Mouse (Mus musculus): ENCODE data around the gene Nme6.

The Nme6 gene

GRCm38 (mm10) chr9:109870983-109871572 is 38.5 kb downstream of the Nme6 start:
- no peak for DNase-seq (ENCODE audit: low read depth, low spot score)

GRCm38 (mm10) chr9:109874797-109875691 is 42.5 kb downstream of the Nme6 start, which contains the start of gene Cdc25a:
TSS of gene Cdc25a (plus strand) at chr9:109875579.
- peak; percentile 100 for DNase-seq (ENCODE audit: low read depth, low spot score)

- peak; percentile 53 for DNase-seq (ENCODE audit: low read depth, low spot score)
These were observed 43.4 kb downstream of the Nme6 start for GRCm38 (mm10) chr9:109875695-109876601.

- DNase-seq (ENCODE audit: low read depth, low spot score) = peak; percentile 11
These were observed 44.2 kb downstream of the Nme6 start for GRCm38 (mm10) chr9:109876756-109877155.

- DNase-seq (ENCODE audit: low read depth, low spot score) = no peak
These were observed 45.1 kb downstream of the Nme6 start for GRCm38 (mm10) chr9:109877666-109878065.

GRCm38 (mm10) chr9:109879305-109879704 is 46.8 kb downstream of the Nme6 start:
- DNase-seq (ENCODE audit: low read depth, low spot score) = no peak

- no peak for DNase-seq (ENCODE audit: low read depth, low spot score)
These were observed 53.7 kb downstream of the Nme6 start for GRCm38 (mm10) chr9:109886259-109886658.

GRCm38 (mm10) chr9:109887321-109887720 is 54.8 kb downstream of the Nme6 start:
- no peak for DNase-seq (ENCODE audit: low read depth, low spot score)

- DNase-seq (ENCODE audit: low read depth, low spot score) = no peak
These were observed 59.0 kb downstream of the Nme6 start for GRCm38 (mm10) chr9:109891501-109891900.

Data from CD4-positive helper T cell, adult 2 months (primary cell).